Mouse (Mus musculus): Measurements from ENCODE around the gene Fam49a.

DNA sequence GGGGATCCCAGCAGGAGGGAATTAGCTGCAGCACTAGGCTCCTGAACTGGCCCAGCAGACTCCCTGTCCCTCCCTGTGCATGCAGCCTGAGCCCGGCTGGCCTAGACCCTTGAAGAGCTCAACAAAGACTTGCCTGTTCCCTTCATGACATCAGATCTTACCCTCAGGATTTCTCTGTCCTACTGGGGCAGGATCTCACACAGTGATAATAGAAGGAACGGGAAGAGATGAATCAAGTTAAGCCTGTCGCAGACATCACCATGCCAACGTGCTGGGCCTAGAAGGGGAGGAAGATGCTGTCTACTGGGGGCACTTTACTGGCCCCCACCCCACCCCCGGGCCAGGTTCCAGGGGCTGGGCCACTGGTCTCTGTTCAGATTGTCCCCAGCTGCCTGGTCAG lies 53.1 kb downstream of the Fam49a start:
- TF ChIP-seq CTCF (conservative IDR thresholded peaks at IDR 0.05; ENCODE audit: insufficient read depth, insufficient read length, low read depth, low read length) (no peak), POLR2A (IDR thresholded peaks at IDR 0.05; ENCODE audit: low read depth, low read length) (no peak)

Measured in kidney, adult 2 months (tissue).